Mouse (Mus musculus): ENCODE results near the gene Rpl22. TPM values are rescaled to one million over a fixed set of nuclear protein-coding genes. Genes with fewer than 3 reads are reported as not detected.

Rpl22 gene
- polyA plus RNA-seq, 1 experiment from 2014 or later = 282 TPM

GRCm38 (mm10) chr4:152300375-152300774, 25.2 kb upstream of the Rpl22 start:
- no peak for ATAC-seq (ENCODE audit: low FRiP score)
- Histone ChIP-seq H3K4me1 (peaks cover 18% of the 10 kb centered on the region), H3K4me3 (no peak overlapping the region), H3K27me3 (peaks cover 19% of the 10 kb centered on the region), H3K36me3 (peaks cover 51% of the 10 kb centered on the region), H3K4me2 (replicated peaks) (no peak overlapping the region), H3K9ac (no peak overlapping the region), H3K27ac (no peak overlapping the region), H3K9me3 (replicated peaks) (no peaks in the 10 kb centered on the region)
- WGBS = 96% methylated on average over 8 of the region's 8 CpGs

- peaks cover 18% of the 10 kb centered on the region for H3K4me1 ChIP-seq
- peaks cover 53% of the 10 kb centered on the region for H3K36me3 ChIP-seq
- no peak overlapping the region for H3K27ac ChIP-seq
- 67% methylated on average over 11 of the region's 11 CpGs for WGBS
- H3K4me2 ChIP-seq (replicated peaks) = no peak overlapping the region
- 0 out of 2 replicates have a peak overlapping the region, but pooled peaks have one; percentile 14 for H3K9ac ChIP-seq
- H3K9me3 ChIP-seq (replicated peaks) = no peaks in the 10 kb centered on the region
- H3K27me3 ChIP-seq = peaks cover 10% of the 10 kb centered on the region
- ATAC-seq (ENCODE audit: low FRiP score) = no peak
- no peak overlapping the region for H3K4me3 ChIP-seq
Measured at GRCm38 (mm10) chr4:152302012-152302411, 23.5 kb upstream of the Rpl22 start.

GRCm38 (mm10) chr4:152303172-152303571, 22.4 kb upstream of the Rpl22 start:
- H3K4me1 ChIP-seq = peaks cover 12% of the 10 kb centered on the region
- no peak for ATAC-seq (ENCODE audit: low FRiP score)
- H3K4me2 ChIP-seq (replicated peaks) = no peak overlapping the region
- H3K4me3 ChIP-seq = no peak overlapping the region
- H3K9ac ChIP-seq = no peak overlapping the region
- peaks cover 57% of the 10 kb centered on the region for H3K36me3 ChIP-seq
- H3K27me3 ChIP-seq = peaks cover 8% of the 10 kb centered on the region
- no peaks in the 10 kb centered on the region for H3K9me3 ChIP-seq (replicated peaks)
- no peak overlapping the region for H3K27ac ChIP-seq
- 92% methylated on average over 10 of the region's 10 CpGs for WGBS

- H3K36me3 ChIP-seq = peaks cover 63% of the 10 kb centered on the region
- 91% methylated on average over 6 of the region's 6 CpGs for WGBS
Measured at GRCm38 (mm10) chr4:152304685-152305084, 20.9 kb upstream of the Rpl22 start.

GRCm38 (mm10) chr4:152305991-152306390, 19.6 kb upstream of the Rpl22 start:
- H3K4me3 ChIP-seq = no peak overlapping the region
- no peak overlapping the region for H3K9ac ChIP-seq
- H3K36me3 ChIP-seq = peaks cover 50% of the 10 kb centered on the region
- H3K27ac ChIP-seq = no peak overlapping the region
- no peaks in the 10 kb centered on the region for H3K9me3 ChIP-seq (replicated peaks)
- H3K4me1 ChIP-seq = peaks cover 3% of the 10 kb centered on the region; the same call in 1 of the 2 replicates
- H3K4me2 ChIP-seq (replicated peaks) = no peak overlapping the region
- H3K27me3 ChIP-seq = peaks cover 25% of the 10 kb centered on the region
- ATAC-seq (ENCODE audit: low FRiP score) = no peak
- 72% methylated on average over 6 of the region's 6 CpGs for WGBS

More at GRCm38 (mm10) chr4:152304685-152305084, 20.9 kb upstream of the Rpl22 start:
- Histone ChIP-seq H3K4me3 (no peak overlapping the region), H3K4me2 (replicated peaks) (no peak overlapping the region), H3K27ac (no peak overlapping the region), H3K4me1 (peaks cover 3% of the 10 kb centered on the region; the same call in 1 of the 2 replicates), H3K27me3 (peaks cover 12% of the 10 kb centered on the region), H3K9ac (no peak overlapping the region), H3K9me3 (replicated peaks) (no peaks in the 10 kb centered on the region)
- ATAC-seq (ENCODE audit: low FRiP score) = no peak

- 82% methylated on average over 9 of the region's 9 CpGs for WGBS
- H3K9ac ChIP-seq = no peak overlapping the region
- no peak for ATAC-seq (ENCODE audit: low FRiP score)
Measured at GRCm38 (mm10) chr4:152307542-152307941, 18.0 kb upstream of the Rpl22 start.

GRCm38 (mm10) chr4:152312186-152312585, 13.4 kb upstream of the Rpl22 start:
- Histone ChIP-seq H3K4me3 (peak overlapping the region; percentile 4; the same call in 1 of the 2 replicates), H3K9me3 (replicated peaks) (no peaks in the 10 kb centered on the region), H3K4me1 (peaks cover 28% of the 10 kb centered on the region), H3K27me3 (peaks cover 87% of the 10 kb centered on the region), H3K36me3 (peaks cover 13% of the 10 kb centered on the region), H3K9ac (no peak overlapping the region), H3K4me2 (replicated peaks) (peak overlapping the region; percentile 19; the same call in 1 of the 2 replicates), H3K27ac (no peak overlapping the region)
- 4% methylated on average over 14 of the region's 14 CpGs for WGBS
- no peak for ATAC-seq (ENCODE audit: low FRiP score)

More at GRCm38 (mm10) chr4:152307542-152307941, 18.0 kb upstream of the Rpl22 start:
- peaks cover 11% of the 10 kb centered on the region; the same call in 1 of the 2 replicates for H3K4me1 ChIP-seq
- no peaks in the 10 kb centered on the region for H3K9me3 ChIP-seq (replicated peaks)
- no peak overlapping the region for H3K4me2 ChIP-seq (replicated peaks)
- peaks cover 40% of the 10 kb centered on the region for H3K27me3 ChIP-seq
- H3K4me3 ChIP-seq = no peak overlapping the region
- peaks cover 41% of the 10 kb centered on the region for H3K36me3 ChIP-seq
- H3K27ac ChIP-seq = no peak overlapping the region

- 0 out of 2 replicates have a peak, but pooled peaks have one; percentile 29 for ATAC-seq (ENCODE audit: low FRiP score)
- no peak overlapping the region for H3K27ac ChIP-seq
- peak overlapping the region; percentile 44; the same call in 1 of the 2 replicates for H3K9ac ChIP-seq
- no peaks in the 10 kb centered on the region for H3K9me3 ChIP-seq (replicated peaks)
- peaks cover 97% of the 10 kb centered on the region for H3K27me3 ChIP-seq
- H3K4me2 ChIP-seq (replicated peaks) = peak overlapping the region; percentile 54
- under 1% methylated on average over 29 of the region's 29 CpGs for WGBS
- H3K4me1 ChIP-seq = peaks cover 28% of the 10 kb centered on the region
- H3K36me3 ChIP-seq = peaks cover 9% of the 10 kb centered on the region
- H3K4me3 ChIP-seq = peak overlapping the region; percentile 33
Measured at GRCm38 (mm10) chr4:152313211-152313632, 12.3 kb upstream of the Rpl22 start.

GRCm38 (mm10) chr4:152313934-152314333, 11.6 kb upstream of the Rpl22 start:
- H3K4me2 ChIP-seq (replicated peaks) = peak overlapping the region; percentile 54
- no peak overlapping the region for H3K9ac ChIP-seq
- H3K27ac ChIP-seq = no peak overlapping the region
- H3K4me1 ChIP-seq = peaks cover 35% of the 10 kb centered on the region
- H3K27me3 ChIP-seq = peaks cover 100% of the 10 kb centered on the region
- no peaks in the 10 kb centered on the region for H3K9me3 ChIP-seq (replicated peaks)
- H3K36me3 ChIP-seq = peaks cover 2% of the 10 kb centered on the region
- ATAC-seq (ENCODE audit: low FRiP score) = no peak
- H3K4me3 ChIP-seq = peak overlapping the region; percentile 33

GRCm38 (mm10) chr4:152315498-152316213, 9.9 kb upstream of the Rpl22 start:
- peaks cover 85% of the 10 kb centered on the region for H3K27me3 ChIP-seq
- no peak for ATAC-seq (ENCODE audit: low FRiP score)
- peak overlapping the region; percentile 25 for H3K4me3 ChIP-seq
- H3K4me1 ChIP-seq = peaks cover 36% of the 10 kb centered on the region
- peak overlapping the region; percentile 49 for H3K4me2 ChIP-seq (replicated peaks)
- no peaks in the 10 kb centered on the region for H3K9me3 ChIP-seq (replicated peaks)
- no peak overlapping the region for H3K27ac ChIP-seq
- 1% methylated on average over 43 of the region's 43 CpGs for WGBS
- no peaks in the 10 kb centered on the region for H3K36me3 ChIP-seq
- peak overlapping the region; percentile 23; the same call in 1 of the 2 replicates for H3K9ac ChIP-seq

- Histone ChIP-seq H3K27ac (no peak overlapping the region), H3K27me3 (peaks cover 65% of the 10 kb centered on the region), H3K36me3 (no peaks in the 10 kb centered on the region), H3K4me2 (replicated peaks) (no peak overlapping the region), H3K9me3 (replicated peaks) (no peaks in the 10 kb centered on the region), H3K9ac (no peak overlapping the region), H3K4me3 (no peak overlapping the region), H3K4me1 (peaks cover 28% of the 10 kb centered on the region)
- 82% methylated on average over 6 of the region's 6 CpGs for WGBS
- no peak for ATAC-seq (ENCODE audit: low FRiP score)
Measured at GRCm38 (mm10) chr4:152317631-152318033, 7.9 kb upstream of the Rpl22 start.

- no peak within 1 kb of the TSS for H3K27ac ChIP-seq
- peak within 1 kb of the TSS; percentile 35 for H3K4me2 ChIP-seq (replicated peaks)
- peak within 1 kb of the TSS; percentile 18 for H3K4me3 ChIP-seq
- peak within 1 kb of the TSS; percentile 41; the same call in 1 of the 2 replicates for H3K9ac ChIP-seq
- H3K9me3 ChIP-seq (replicated peaks) = no peaks in the 10 kb centered on the region
- no peak for ATAC-seq (ENCODE audit: low FRiP score)
- peaks cover 55% of the 10 kb centered on the region for H3K27me3 ChIP-seq
- no peaks in the 10 kb centered on the region for H3K36me3 ChIP-seq
- peaks cover 18% of the 10 kb centered on the region for H3K4me1 ChIP-seq
- WGBS = 3% methylated on average over 26 of the region's 26 CpGs
Measured at GRCm38 (mm10) chr4:152318517-152319234, 6.9 kb upstream of the Rpl22 start, which contains the start of gene Rnf207. TSS of gene Rnf207 (minus strand) at chr4:152318993.

Measured in hindbrain, embryonic 12.5 days (tissue).